Mouse (Mus musculus) liver, adult 2 months (tissue): ENCODE measurements around the gene H2afj. TPM values are rescaled to one million over a fixed set of nuclear protein-coding genes. Genes with fewer than 3 reads are reported as not detected.

Experiments used
- DNase-seq: peaks from one replicate; pipeline ENCODE4 v3.0.0-alpha.2; 2011; ENCODE audit warnings: low read depth, low spot score; ENCODE audit errors: extremely low read depth
- H3K27ac ChIP-seq: fragments of 200-500 bp; replicated peaks from 2 replicates; pipeline ENCODE4 v1.5.1; 2012; ENCODE audit warnings: low read depth, mild to moderate bottlenecking, control low read depth, inconsistent platforms, low read length; ENCODE audit not compliant: insufficient read depth
- H3K27me3 ChIP-seq: fragments of 200-500 bp; 2 replicates; pipeline ENCODE4 v1.6.1; 2012; ENCODE audit warnings: mild to moderate bottlenecking, moderate library complexity, low read length, inconsistent platforms; ENCODE audit not compliant: control insufficient read depth, insufficient read depth
- H3K36me3 ChIP-seq: fragments of 200-500 bp; 2 replicates; pipeline ENCODE4 v1.6.1; 2012; ENCODE audit warnings: low read length, inconsistent platforms; ENCODE audit not compliant: control insufficient read depth, insufficient read depth
- H3K4me1 ChIP-seq: fragments of 200-500 bp; 2 replicates; pipeline ENCODE4 v1.6.1; 2011; ENCODE audit warnings: low read length; ENCODE audit not compliant: control insufficient read depth, insufficient read depth
- H3K4me3 ChIP-seq: fragments of 200-500 bp; 2 replicates; pipeline ENCODE4 v1.5.1; 2011; ENCODE audit warnings: low read depth, mild to moderate bottlenecking, control low read depth, low read length, moderate library complexity; ENCODE audit not compliant: insufficient read depth
- H3K79me2 ChIP-seq: fragments of 200-500 bp; 2 replicates; pipeline ENCODE4 v1.6.1; 2012; ENCODE audit warnings: inconsistent platforms, mild to moderate bottlenecking, low read length, moderate library complexity; ENCODE audit not compliant: control insufficient read depth, insufficient read depth
- H3K9ac ChIP-seq: fragments of 200-500 bp; 2 replicates; pipeline ENCODE4 v1.6.1; 2012; ENCODE audit warnings: low read depth, mild to moderate bottlenecking, control low read depth, inconsistent platforms, low read length
- CTCF ChIP-seq: fragments of 200-500 bp; IDR thresholded peaks from 2 replicates; pipeline ENCODE4 v1.5.1; 2011; ENCODE audit warnings: low read depth, low read length, control low read depth
- POLR2A ChIP-seq: fragments of 200-500 bp; IDR thresholded peaks from 2 replicates; pipeline ENCODE4 v1.6.1; 2011; ENCODE audit warnings: low read length, control low read depth; ENCODE audit not compliant: insufficient read depth; ENCODE audit errors: extremely low read depth
- WGBS: fragments of 180-500 bp; shearing (Covaris S2); methylation state at CpG from one replicate; pipeline ENCODE4 v1.1.7; 2018; 5-methylcytosine and 5-hydroxymethylcytosine counted together
- polyA plus RNA-seq: library from polyadenylated mRNA; depleted of rRNA; stranded (reverse); fragments of >200 nt; gene quantifications from 2 replicates; pipeline ENCODE4 v1.2.3, GENCODE M21; 2012; rRNA removed
- total RNA-seq: library from RNA; depleted of rRNA; stranded (reverse); fragments of >200 nt; gene quantifications from 2 replicates; pipeline ENCODE4 v1.2.3, GENCODE M21; 2014; rRNA removed

Gene H2afj
- total RNA-seq = 53.1 and 63.8 TPM in 2 replicates
- 90.3 and 103 TPM in 2 replicates for polyA plus RNA-seq

DNA sequence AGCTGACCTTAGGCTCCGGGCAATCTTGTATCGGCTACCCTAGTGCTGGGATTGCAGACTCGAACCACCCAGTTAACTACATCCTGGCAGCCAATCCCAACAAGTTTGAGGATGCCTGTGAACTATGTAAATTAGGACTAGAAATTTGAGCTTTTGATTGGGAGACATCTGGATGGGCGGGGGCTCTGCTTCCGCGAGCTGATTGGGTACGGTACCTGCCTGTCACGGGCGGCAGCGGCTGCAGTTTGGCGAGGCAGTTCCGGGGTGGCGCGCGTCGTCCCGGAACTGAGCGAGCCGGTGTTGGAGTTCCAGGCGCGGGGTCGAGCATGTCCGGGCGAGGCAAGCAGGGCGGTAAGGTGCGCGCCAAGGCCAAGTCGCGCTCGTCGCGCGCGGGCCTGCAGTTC is at the start of gene H2afj:
TSS of gene H2afj (plus strand) at position 231 of the 404 bp plus-strand sequence.
- peak within 1 kb of the TSS; percentile 87 for H3K4me3 ChIP-seq
- H3K9ac ChIP-seq = peak within 1 kb of the TSS; percentile 88
- H3K4me1 ChIP-seq = peaks cover 14% of the 10 kb centered on the region
- peak within 1 kb of the TSS; percentile 73 for H3K27ac ChIP-seq
- no peaks in the 10 kb centered on the region for H3K36me3 ChIP-seq
- H3K79me2 ChIP-seq = no peaks in the 10 kb centered on the region; the same call in 1 of the 2 replicates
- TF ChIP-seq POLR2A = peak; percentile 76; the same call in 1 of the 2 replicates
- no peak for TF ChIP-seq CTCF
- H3K27me3 ChIP-seq = no peaks in the 10 kb centered on the region
- DNase-seq = peak; percentile 91
- WGBS = under 1% methylated on average over 34 of the region's 34 CpGs

DNA sequence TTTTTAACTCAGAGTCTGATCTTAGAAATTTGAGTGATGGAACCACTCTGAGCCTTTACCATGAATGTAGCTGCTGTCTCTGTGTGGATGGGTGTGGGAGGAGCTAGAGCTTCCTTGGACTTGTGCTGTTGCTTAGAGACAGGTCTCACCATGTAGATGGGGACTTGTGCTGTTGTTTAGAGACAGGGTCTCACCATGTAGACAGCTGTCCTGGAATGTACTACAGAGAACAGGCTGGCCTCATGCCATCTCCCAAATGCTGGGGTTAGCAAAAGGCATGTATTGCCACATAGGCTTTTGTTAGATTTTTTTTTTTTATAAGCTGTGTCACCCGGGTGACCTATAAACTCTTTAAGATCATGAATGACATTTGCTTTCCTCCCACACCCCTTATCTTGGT is 44.1 kb upstream of the H2afj start:
- no peaks in the 10 kb centered on the region for H3K36me3 ChIP-seq
- H3K79me2 ChIP-seq = no peaks in the 10 kb centered on the region
- H3K9ac ChIP-seq = no peak overlapping the region
- no peaks in the 10 kb centered on the region for H3K4me1 ChIP-seq
- 26% methylated on average over 1 of the region's 1 CpGs for WGBS
- no peak overlapping the region for H3K4me3 ChIP-seq
- TF ChIP-seq POLR2A (no peak), CTCF (no peak)
- H3K27ac ChIP-seq = no peak overlapping the region
- no peaks in the 10 kb centered on the region for H3K27me3 ChIP-seq
- DNase-seq = no peak

DNA sequence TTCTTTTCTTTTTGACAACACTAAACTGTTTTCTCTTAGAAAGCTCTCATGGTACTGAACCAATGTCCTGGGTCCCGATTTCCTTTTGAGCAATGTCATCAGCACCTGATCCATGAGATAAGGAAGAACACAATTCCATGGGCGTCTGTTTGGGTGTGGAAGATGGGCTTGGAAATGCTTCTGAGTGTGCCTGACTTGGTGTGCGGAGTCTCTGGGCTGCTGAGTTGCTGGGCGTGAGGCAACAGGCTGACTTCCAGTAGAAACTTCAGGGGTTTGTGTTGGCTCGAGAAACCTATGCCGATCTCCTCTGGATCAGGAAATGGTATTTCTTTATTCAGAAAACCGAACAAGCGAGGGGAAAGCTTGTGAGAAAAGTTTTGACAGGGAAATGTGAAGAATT is 38.9 kb upstream of the H2afj start:
- no peak overlapping the region for H3K4me3 ChIP-seq
- no peaks in the 10 kb centered on the region for H3K4me1 ChIP-seq
- H3K36me3 ChIP-seq = no peaks in the 10 kb centered on the region
- 84% methylated on average over 8 of the region's 8 CpGs for WGBS
- H3K79me2 ChIP-seq = no peaks in the 10 kb centered on the region
- H3K27ac ChIP-seq = no peak overlapping the region
- H3K9ac ChIP-seq = no peak overlapping the region
- H3K27me3 ChIP-seq = no peaks in the 10 kb centered on the region
- DNase-seq = no peak
- TF ChIP-seq CTCF (no peak), POLR2A (no peak)

DNA sequence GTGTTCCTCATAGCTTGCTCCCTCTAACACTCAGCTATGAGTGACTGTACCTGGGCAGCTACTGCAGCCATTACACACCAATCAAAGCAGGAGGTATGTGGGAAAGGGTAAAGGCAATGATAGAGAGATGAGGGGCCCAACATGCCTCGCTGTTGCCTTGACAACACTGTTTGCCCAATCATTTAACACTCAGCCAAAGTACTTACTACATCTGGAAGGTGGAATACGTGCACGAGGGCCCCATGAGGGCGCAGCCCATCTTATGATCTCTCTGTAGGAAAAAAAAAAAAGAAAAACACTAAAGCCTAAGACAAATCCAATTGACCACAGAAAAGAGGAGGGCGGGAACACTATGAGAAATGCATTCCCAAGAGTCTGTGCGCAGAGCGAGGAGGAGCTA is 38.2 kb upstream of the H2afj start:
- Histone ChIP-seq H3K27me3 (no peaks in the 10 kb centered on the region), H3K36me3 (no peaks in the 10 kb centered on the region), H3K4me3 (no peak overlapping the region), H3K9ac (no peak overlapping the region), H3K27ac (no peak overlapping the region), H3K79me2 (no peaks in the 10 kb centered on the region), H3K4me1 (no peaks in the 10 kb centered on the region)
- 81% methylated on average over 7 of the region's 7 CpGs for WGBS
- DNase-seq = no peak
- TF ChIP-seq POLR2A (no peak), CTCF (no peak)

DNA sequence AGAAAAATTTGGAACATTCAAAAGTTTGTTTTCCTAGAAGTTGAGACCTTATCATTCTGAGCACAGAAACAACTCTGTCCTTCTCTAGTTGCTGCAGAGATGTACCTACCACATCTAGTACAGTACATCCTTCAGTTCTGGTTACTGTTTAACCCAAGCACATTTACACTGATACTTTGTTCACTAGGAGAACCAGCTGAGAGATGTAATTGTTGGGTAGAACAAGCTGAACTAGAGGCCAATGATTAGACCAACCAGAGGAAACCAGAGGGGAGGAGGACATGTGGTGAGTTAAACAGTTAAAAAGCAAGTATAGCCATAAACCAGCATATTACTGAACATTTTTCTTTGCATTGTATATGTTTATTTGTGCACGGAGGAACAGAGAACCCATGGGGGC is 31.7 kb upstream of the H2afj start:
- H3K9ac ChIP-seq = no peak overlapping the region
- no peaks in the 10 kb centered on the region for H3K27me3 ChIP-seq
- 87% methylated on average over 1 of the region's 1 CpGs for WGBS
- H3K36me3 ChIP-seq = no peaks in the 10 kb centered on the region
- H3K27ac ChIP-seq = no peak overlapping the region
- H3K4me1 ChIP-seq = no peaks in the 10 kb centered on the region
- H3K4me3 ChIP-seq = no peak overlapping the region
- DNase-seq = no peak
- TF ChIP-seq POLR2A (no peak), CTCF (no peak)
- H3K79me2 ChIP-seq = no peaks in the 10 kb centered on the region

DNA sequence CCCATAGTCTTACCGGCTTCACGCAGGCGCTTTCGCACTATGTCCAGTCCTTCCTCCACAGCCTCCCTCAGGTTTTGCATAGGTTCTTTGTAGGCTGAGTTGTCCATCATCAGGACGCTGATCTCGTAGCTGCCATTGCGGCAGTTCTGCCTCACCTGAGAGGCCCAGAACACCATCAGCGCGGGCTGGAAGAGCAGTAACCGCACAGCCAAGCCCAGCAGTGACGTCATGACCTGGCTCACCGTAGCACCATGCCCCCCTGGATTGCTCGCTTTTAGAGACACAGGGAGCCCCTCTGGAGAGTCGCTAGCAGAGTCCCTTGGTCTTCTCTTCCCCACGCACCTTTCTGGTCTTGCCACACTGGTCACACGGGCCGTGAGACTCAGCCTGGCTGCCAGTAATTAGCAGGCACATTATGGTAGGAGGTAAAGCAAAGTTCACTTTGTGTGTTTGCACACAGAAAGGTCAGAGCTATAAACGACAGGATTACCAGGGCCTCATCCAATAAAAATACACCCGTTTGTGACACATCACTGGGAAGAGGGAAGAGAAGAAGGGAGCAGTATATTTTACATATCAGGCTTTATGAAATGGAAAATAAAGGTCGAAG is 26.6 kb upstream of the H2afj start, which contains the start of gene Gucy2c:
TSS of gene Gucy2c (minus strand) at position 389 of the 610 bp plus-strand sequence.
- Histone ChIP-seq H3K27me3 (peaks cover 2% of the 10 kb centered on the region; the same call in 1 of the 2 replicates), H3K27ac (no peak within 1 kb of the TSS), H3K9ac (peak within 1 kb of the TSS; percentile 22; the same call in 1 of the 2 replicates), H3K4me1 (no peaks in the 10 kb centered on the region), H3K36me3 (no peaks in the 10 kb centered on the region), H3K79me2 (no peaks in the 10 kb centered on the region), H3K4me3 (peak within 1 kb of the TSS; percentile 28)
- 57% methylated on average over 20 of the region's 20 CpGs for WGBS
- DNase-seq = peak; percentile 33
- TF ChIP-seq CTCF (no peak), POLR2A (no peak)
